Mouse (Mus musculus): Measurements from ENCODE around the gene Arl10.

GRCm38 (mm10) chr13:54570736-54571135 is 4.1 kb upstream of the Arl10 start:
- TF ChIP-seq EP300 (optimal IDR thresholded peaks at IDR 0.05), result no peak
- TF ChIP-seq CTCF (IDR thresholded peaks at IDR 0.05; ENCODE audit: low read depth), result no peak

Data from stomach, postnatal 0 days (tissue).